Mouse (Mus musculus): ENCODE measurements around the gene Svep1. TPM values are rescaled to one million over a fixed set of nuclear protein-coding genes. Genes with fewer than 3 reads are reported as not detected.

Gene Svep1
- total RNA-seq, 2 experiments from 2014 or later, result not detected

DNA sequence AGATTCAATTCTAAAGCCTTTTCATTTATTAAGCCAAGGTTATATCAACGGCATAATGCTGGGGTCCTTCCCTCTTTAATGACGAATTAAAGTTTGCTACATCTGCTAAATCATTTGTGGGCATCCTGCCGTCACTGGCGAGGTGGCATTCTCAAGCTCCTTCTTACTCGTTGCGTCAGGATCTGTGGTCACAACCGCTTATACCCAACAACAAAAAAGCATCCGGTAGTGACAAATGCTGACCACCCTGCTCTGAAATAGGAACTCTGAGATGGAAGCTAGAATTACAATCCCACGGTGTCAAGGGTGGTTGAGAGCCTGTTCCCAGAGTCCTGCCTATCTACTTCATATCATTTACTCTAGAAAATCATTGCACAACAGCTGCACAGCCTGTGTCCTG, 108.9 kb downstream of the Svep1 start:
- ATAC-seq (replicated peaks; ENCODE audit: low FRiP score, poor library complexity, severe bottlenecking), result no peak

GRCm38 (mm10) chr4:58086738-58087137, 119.9 kb downstream of the Svep1 start:
- ATAC-seq (replicated peaks; ENCODE audit: low FRiP score, poor library complexity, severe bottlenecking), result no peak

DNA sequence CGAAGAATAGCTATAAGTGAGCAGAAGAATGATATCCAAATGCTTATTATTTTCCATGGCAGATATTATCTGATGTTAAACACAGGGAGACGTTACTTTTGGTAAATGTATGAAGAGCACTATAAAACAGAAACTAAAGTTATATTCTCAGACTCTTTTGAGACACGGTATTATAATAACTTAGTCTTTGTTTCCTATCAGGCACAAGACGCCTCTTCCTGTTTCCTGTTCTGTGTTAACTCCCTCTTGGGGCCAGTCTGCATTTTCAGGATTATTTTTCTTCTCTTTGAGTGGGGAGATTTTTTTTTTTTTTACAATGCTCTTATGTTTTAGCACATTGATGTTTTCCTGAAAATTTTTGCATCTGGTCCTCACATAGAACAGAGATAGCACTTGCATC, 120.5 kb downstream of the Svep1 start:
- ATAC-seq (replicated peaks; ENCODE audit: low FRiP score, poor library complexity, severe bottlenecking), result no peak

- no peak for ATAC-seq (replicated peaks; ENCODE audit: low FRiP score, poor library complexity, severe bottlenecking)
Observed at GRCm38 (mm10) chr4:58085340-58085739, 121.3 kb downstream of the Svep1 start.

DNA sequence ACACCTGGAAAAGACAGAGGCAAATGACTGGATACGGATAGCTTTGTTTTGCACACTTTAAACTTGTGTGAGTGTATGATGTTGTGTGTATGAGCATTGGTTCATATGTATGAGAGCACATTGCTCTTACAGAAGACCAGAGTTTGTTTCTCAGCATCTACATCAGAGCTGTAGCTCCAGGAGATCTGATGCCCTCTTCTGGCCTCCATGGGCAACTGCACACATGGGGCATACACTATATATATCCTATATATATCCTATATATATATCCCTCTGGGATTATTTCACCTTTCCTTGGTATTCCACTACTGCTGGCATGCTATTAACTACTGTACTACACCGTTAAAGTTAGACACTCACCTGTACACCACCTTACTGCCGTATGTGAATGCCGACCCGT, 122.5 kb downstream of the Svep1 start:
- ATAC-seq (replicated peaks; ENCODE audit: low FRiP score, poor library complexity, severe bottlenecking), result no peak

GRCm38 (mm10) chr4:58082588-58082987, 124.1 kb downstream of the Svep1 start:
- ATAC-seq (replicated peaks; ENCODE audit: low FRiP score, poor library complexity, severe bottlenecking), result no peak

DNA sequence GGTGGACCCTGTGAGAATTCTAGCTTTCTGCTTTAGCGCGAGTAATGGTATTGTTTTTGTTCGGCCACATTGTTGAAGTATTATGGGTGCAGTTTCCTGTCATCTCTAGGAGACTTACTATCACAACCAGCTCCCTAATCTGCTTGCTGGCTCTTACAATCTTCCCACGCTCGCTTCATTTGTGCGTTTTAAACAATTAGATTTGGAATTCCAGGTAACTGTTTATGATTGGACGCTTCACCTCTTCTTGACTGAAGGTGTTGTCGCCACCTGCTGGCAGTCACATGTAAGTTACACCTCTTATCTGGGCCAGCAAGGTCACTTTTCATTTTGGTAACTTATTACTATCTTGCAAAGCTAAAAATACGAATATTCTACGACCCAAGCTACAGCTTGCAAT, 127.0 kb downstream of the Svep1 start:
- no peak for ATAC-seq (replicated peaks; ENCODE audit: low FRiP score, poor library complexity, severe bottlenecking)

- ATAC-seq (replicated peaks; ENCODE audit: low FRiP score, poor library complexity, severe bottlenecking), result no peak
Observed at GRCm38 (mm10) chr4:58077950-58078349, 128.7 kb downstream of the Svep1 start.

GRCm38 (mm10) chr4:58077536-58077935, 129.1 kb downstream of the Svep1 start:
- no peak for ATAC-seq (replicated peaks; ENCODE audit: low FRiP score, poor library complexity, severe bottlenecking)

DNA sequence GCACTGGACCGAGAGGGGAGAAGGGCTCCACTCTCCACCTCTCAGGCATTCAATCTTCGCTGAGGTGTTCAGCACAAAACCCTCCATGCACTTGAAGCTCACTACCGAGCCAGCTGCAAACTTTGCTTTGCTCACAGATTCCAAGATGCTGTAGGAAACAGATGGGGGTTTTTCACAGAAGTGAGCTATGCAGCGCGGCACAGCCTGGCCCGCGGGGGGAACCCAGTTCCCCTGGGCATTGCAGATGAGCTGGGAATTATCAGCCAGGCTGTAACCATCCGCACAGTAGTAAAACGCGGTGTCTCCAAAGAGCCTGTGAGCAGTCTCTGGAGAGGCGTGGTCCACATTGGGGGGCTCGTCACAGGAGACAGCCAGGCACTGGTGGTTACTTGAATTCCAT, 133.8 kb downstream of the Svep1 start:
- ATAC-seq (replicated peaks; ENCODE audit: low FRiP score, poor library complexity, severe bottlenecking), result no peak

GRCm38 (mm10) chr4:58068886-58069285, 137.8 kb downstream of the Svep1 start:
- ATAC-seq (replicated peaks; ENCODE audit: low FRiP score, poor library complexity, severe bottlenecking), result no peak

- ATAC-seq (replicated peaks; ENCODE audit: low FRiP score, poor library complexity, severe bottlenecking), result no peak
Observed at GRCm38 (mm10) chr4:58064721-58065120, 141.9 kb downstream of the Svep1 start.

DNA sequence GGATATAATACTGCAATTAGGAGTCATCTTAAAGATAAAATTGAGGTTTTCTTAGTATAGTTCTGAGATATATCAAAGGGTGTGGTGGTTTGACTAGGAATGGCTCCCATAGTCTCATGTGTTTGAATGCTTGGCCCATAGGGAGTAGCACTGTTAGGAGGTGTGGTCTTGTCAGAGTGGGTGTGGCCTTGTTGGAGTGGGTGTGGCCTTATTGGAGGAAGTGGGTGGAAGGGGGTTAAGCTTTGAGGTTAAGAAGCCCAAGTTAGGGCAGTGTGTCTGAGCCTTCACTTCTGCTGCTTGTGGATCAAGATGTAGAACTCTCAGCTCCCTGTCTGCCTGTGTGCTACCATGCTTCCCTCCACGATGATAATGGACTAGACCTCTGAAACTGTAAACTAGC, 143.7 kb downstream of the Svep1 start:
- ATAC-seq (replicated peaks; ENCODE audit: low FRiP score, poor library complexity, severe bottlenecking), result no peak

GRCm38 (mm10) chr4:58055653-58056052, 151.0 kb downstream of the Svep1 start:
- no peak for ATAC-seq (replicated peaks; ENCODE audit: low FRiP score, poor library complexity, severe bottlenecking)

DNA sequence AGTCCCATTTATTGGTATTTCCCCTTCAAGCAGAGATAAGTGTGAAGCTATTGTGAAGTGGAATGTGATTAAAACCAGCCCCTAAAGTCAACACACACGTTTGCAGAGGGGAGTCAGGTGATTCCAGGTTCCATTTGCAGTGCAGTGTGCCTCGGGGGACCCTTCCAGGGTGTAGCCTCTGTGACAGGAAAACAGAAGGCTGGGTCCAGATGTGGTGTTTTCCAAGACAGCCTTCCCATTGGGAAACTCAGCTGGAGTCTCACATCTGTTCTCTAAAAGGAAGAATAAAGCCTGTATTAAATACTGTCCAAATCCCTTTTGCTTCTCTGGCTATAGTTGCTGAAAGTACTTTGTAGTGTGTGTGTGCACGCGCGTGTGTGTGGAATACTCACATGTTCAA, 152.2 kb downstream of the Svep1 start:
- no peak for ATAC-seq (replicated peaks; ENCODE audit: low FRiP score, poor library complexity, severe bottlenecking)

DNA sequence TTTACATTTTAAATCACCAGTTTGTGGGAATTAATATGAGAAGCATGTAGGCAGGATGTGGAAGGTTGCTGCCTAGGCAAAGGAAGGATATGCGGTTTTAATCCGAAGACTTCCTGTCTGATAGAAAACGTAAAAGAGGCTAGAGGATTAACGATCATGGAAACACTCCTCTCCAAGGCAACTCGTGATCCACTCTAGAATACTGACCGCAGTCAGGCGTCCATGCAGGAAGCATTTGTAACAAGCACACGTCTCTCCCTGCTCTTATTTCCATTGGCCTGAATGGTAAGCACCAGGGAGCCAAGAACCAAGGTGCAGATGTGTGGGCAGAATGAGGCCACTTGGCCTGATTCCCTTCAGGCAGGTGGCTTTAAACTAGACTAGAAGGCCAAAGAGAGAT, 155.9 kb downstream of the Svep1 start:
- ATAC-seq (replicated peaks; ENCODE audit: low FRiP score, poor library complexity, severe bottlenecking), result no peak

DNA sequence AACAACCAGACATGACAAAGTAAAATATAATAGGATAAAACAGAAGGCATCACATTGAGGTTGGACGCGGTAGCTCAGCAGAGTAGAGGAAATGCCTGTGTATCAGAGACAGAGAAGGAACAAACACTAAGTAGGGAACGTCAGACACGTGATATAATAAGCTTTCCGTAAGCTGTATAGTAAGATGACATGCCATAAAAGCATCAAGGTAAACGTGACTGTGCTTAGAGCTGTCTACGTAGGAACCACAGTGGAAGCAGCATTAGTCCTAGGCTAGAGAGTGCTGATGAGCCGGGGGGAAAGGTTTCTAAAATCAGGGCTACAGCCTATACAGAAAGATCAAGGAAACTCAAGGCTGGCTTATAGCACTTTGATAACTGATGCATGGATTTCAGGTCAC, 156.4 kb downstream of the Svep1 start:
- no peak for ATAC-seq (replicated peaks; ENCODE audit: low FRiP score, poor library complexity, severe bottlenecking)

DNA sequence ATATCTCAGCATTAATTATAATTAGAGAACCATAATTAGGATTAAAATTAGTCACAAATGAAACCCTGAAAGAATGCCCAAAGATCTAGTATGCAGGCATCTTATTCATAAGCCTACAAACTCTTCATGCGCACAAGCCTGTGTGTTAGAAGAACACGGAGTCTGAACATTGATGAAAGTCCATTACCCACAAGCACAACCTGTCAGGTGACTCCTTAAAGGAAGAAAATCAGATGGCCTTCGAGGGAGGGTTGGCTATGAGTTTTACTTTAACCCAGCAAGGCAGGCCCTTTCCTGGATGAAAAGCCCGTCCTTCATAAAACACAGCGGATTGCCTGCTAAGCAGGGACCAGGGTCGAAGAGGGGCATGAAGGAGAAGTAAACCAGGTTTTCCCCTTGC, 161.8 kb downstream of the Svep1 start:
- no peak for ATAC-seq (replicated peaks; ENCODE audit: low FRiP score, poor library complexity, severe bottlenecking)

- ATAC-seq (replicated peaks; ENCODE audit: low FRiP score, poor library complexity, severe bottlenecking), result no peak
Observed at GRCm38 (mm10) chr4:58044356-58044755, 162.3 kb downstream of the Svep1 start.

GRCm38 (mm10) chr4:58040093-58040492, 166.6 kb downstream of the Svep1 start:
- ATAC-seq (replicated peaks; ENCODE audit: low FRiP score, poor library complexity, severe bottlenecking), result no peak

DNA sequence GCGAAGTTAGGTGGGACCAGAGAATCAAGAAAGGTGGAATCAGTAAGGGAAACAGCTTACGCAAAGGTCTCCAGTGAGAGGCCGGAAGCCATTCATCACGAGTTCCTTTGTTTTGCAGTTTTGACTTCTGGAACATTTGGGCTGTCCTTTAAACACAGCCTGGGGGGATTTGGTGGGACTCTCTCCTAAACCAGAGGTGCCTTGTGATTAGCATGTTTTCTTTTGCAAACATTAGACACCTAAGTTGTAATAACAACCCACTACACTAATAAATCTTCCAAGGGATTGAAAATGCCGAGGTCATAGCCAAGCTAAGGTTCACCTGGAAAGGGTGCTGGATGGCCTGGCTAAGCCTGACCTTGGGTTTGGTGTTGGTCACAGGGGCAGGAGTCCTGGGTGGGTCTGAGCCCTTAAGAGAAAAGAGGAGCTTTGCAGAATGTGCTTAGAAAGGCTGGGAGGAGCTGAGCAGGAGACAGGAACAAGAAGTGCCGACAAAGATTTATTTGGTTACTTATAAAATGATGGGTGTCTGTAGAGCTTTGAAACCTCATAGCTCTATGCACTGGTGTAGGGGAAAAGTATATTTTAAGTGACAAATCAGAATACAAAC, 169.5 kb downstream of the Svep1 start:
- ATAC-seq (replicated peaks; ENCODE audit: low FRiP score, poor library complexity, severe bottlenecking), result no peak

GRCm38 (mm10) chr4:58034663-58035062, 172.0 kb downstream of the Svep1 start:
- no peak for ATAC-seq (replicated peaks; ENCODE audit: low FRiP score, poor library complexity, severe bottlenecking)
